Mouse (Mus musculus): ENCODE data around the gene Zfp981.

- TF ChIP-seq POLR2A (IDR thresholded peaks at IDR 0.05; ENCODE audit: low read depth, low read length) (no peak), CTCF (conservative IDR thresholded peaks at IDR 0.05; ENCODE audit: insufficient read depth, insufficient read length, low read depth, low read length) (no peak)
Observed at GRCm38 (mm10) chr4:146492851-146493250, 9.0 kb upstream of the Zfp981 start.
